Mouse (Mus musculus): ENCODE measurements around the gene Lag3. TPM values are rescaled to one million over a fixed set of nuclear protein-coding genes. Genes with fewer than 3 reads are reported as not detected.
A peak's percentile ranks its signal among the peaks of the same experiment; 100 is the strongest.
"Not testable (repeated sequence)": the region's sequence is repeated elsewhere in the genome, so short reads cannot be mapped to it uniquely, and the experiment has no call there.

Gene Lag3
- total RNA-seq, 2 experiments from 2014 or later: 1.0 to 1.3 TPM

DNA sequence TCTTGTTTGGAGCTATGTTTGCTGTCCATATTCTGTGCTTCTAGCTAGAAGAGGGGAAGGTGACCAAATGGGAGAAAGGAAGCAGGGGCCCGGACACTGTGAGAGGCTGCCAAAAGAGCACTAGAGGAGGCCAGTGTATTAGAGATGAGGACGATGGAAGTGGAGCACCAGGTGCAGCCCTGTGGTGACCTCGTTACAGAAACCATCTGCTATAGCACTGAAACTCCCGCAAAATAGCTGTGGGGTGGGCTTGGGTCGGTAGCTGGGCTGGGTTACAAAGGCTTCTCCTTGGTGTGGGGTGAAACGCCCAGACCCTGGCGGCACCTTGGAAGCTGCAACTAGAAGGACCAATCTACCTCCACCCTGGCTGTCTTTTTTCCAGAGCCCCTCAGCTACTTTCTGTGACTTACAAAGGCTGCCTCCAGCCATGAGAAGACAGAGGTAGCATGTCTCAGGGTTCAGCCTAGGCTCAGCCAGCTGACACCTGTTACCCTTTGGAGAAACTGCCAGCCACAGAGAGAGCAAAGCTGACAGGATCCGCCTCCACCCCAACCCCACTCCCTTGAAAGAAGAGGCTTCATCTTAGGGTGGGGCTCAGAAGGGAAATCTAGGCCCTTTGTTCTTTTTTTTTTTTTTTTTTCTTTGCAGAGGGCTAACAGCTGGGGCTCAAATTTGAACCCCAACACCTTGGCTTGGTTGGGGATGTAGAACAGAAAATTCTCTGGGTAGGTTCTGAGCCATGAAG is 11.3 kb downstream of the Lag3 start:
- DNase-seq: no peak

GRCm38 (mm10) chr6:124898359-124898758 is 13.1 kb downstream of the Lag3 start:
- DNase-seq: no peak

GRCm38 (mm10) chr6:124894113-124894512 is 17.4 kb downstream of the Lag3 start:
- not testable (repeated sequence) for DNase-seq

- no peak for DNase-seq
Observed at GRCm38 (mm10) chr6:124890997-124891396, 20.5 kb downstream of the Lag3 start.

DNA sequence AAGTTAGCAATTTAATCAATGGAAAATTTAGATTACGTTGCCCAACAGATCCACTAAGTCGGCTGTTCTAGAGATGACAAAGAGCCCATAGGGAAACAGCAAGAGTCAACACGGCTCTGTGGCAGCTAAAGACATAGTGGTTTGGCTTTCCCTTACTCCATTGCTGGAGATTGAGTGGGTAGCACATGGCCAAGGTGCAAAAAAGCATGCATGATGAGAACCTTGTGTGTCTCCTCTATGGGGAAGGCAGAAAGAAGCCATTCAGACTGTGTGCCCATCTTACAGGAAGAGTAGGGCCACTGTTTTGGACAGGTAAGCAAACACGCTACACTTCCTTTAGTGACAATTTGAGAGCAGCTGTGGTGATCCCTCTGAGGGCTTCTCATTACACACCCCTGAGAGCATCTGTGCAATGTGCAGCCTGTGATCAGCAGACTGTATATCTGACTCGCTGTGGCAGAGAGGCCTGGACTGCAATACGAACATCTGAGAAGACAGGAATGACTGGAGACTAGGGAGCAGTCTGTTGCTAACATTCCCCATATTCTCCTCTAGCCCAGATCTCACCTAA is 22.9 kb downstream of the Lag3 start:
- no peak for DNase-seq

GRCm38 (mm10) chr6:124887986-124888385 is 23.5 kb downstream of the Lag3 start, which contains the start of gene Cd4:
Gene Cd4 (minus strand): TSS chr6:124888221.
- no peak for DNase-seq

- no peak for DNase-seq
Observed at GRCm38 (mm10) chr6:124885956-124886381, 25.5 kb downstream of the Lag3 start.

- no peak for DNase-seq
Observed at GRCm38 (mm10) chr6:124884714-124885500, 26.6 kb downstream of the Lag3 start.

- DNase-seq: no peak
Observed at GRCm38 (mm10) chr6:124883351-124883750, 28.2 kb downstream of the Lag3 start.

GRCm38 (mm10) chr6:124881821-124882220 is 29.7 kb downstream of the Lag3 start:
- no peak for DNase-seq

- DNase-seq: no peak
Observed at GRCm38 (mm10) chr6:124879390-124879789, 32.1 kb downstream of the Lag3 start.

- DNase-seq: no peak
Observed at GRCm38 (mm10) chr6:124874348-124874747, 37.2 kb downstream of the Lag3 start.

- no peak for DNase-seq
Observed at GRCm38 (mm10) chr6:124866560-124866959, 44.9 kb downstream of the Lag3 start.

DNA sequence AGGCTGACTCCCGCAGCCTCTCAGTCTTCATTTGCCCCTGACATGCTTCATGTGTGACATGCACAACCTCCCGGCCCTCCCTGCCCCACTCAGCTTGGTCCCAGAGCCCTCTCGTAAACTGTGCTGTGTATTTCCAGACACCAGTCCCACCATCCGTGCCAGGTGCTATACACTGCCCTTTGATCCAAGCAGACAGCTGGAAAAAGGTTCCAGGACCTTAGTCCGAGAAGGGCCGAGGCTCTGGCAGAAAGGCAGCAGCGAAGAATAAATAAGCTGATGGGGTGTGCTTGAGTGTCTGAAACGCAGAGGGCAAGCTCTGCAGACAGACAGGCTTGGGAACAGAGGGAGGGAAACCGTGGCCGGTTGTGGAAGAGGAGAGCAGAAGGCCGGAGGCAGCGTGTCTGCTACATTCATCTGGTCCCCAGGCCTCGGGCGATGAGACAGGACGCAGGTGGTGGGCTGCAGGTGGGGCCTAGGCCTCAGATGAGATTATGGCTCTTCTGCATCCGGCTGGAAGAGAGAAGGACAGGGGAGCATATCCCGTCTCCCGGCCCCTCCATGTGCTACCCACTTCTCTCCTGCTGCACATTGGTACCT is 45.6 kb downstream of the Lag3 start:
- DNase-seq: no peak

- peak; percentile 72 to 79 for DNase-seq
Observed at GRCm38 (mm10) chr6:124863658-124864298, 47.7 kb downstream of the Lag3 start, which contains the start of gene Gpr162. Gene Gpr162 (minus strand): TSS chr6:124863983.

- no peak for DNase-seq
Observed at GRCm38 (mm10) chr6:124863125-124863657, 48.3 kb downstream of the Lag3 start.

DNA sequence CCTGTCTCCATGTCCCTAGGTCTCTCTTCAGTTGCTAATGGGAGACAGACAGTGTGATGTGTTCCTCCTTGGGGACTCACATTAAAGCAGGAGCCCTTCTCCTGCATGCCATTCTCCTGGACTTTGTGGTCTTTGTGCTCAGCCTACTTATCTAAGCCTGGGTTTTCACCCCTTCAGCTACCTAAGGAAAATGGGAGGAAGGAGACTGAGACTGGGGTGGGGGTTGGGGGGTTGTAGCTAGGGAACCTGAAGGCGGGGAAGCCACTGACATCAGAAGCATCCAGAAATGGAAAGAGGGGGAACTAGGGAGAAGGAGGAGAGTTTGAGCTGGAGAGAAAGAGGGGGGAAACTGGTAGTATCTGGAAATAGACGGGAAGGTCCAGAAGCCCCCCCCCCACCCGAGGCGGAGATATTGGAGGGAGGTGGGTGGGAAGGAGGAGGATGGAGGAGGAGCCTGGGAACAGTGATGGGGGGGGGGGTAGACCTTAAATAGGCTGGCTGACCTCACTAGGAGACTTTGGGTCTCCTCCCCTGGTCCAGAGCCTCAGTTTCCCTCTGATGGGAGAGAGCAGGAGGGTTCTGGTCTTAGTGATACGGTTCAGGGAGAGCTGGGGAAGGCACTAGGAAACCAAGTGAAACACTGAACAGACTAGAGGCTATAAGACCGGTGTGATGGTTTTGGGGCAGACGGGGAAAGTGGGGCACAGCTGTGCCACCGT is 48.9 kb downstream of the Lag3 start:
- DNase-seq: no peak

DNA sequence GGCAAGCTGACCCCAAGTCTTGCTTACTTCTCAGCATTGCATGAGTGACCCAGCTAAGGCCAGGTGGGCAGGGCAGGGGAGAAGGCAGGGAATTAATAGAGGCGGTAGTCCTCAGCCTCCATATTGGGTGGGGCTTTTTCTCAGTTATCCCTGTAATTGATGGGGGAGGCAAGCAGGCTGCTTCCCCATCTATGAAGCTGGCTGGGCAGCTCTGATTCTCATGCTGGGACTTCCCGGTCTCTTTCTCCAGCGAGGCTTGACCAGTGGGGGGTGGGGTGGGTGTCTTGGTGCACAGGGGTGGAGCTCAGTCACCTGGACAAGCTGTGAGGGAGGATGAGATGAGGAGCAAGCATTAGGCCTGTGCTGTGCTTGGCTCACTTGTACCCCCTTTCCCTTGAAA is 49.7 kb downstream of the Lag3 start:
- DNase-seq: no peak

DNA sequence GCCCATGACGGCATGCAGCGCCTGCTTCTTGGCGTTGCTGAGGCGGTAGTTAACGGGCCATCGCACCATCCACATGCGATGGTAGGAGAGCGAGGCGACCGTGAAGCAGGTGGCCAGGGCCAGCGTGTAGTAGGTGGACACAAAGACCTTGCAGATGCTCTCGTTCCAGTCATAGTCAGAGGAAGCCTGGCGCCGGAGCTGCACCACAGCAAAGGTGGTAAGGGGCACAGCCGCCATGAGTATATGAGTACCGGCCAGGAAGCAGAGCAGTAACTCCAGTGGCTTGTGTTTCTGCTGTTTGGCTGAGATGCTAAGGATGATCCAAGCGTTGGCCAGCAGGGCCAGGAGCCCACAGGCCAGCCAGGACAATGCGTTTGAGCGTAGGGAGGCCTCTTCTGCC is 50.2 kb downstream of the Lag3 start:
- no peak for DNase-seq

DNA sequence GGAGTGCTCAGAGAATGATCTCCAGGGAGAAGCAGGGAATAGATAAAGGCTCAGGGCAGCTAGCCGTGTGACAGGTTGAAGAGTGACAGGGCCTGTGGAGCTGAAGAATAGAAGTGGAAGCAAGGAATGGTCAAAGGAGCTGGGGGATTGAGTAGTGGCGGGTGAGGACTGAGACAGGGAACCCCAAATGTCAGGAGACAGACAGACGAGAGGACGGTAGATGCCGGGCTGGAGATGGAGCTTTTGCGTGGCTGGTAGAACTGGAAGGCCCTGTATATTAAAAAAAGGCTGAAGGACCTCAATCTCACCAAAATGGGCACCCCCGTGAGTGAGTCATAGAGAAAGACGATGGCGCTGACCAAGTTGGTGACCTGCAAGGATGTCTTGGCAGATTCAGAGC is 51.0 kb downstream of the Lag3 start:
- DNase-seq: no peak

DNA sequence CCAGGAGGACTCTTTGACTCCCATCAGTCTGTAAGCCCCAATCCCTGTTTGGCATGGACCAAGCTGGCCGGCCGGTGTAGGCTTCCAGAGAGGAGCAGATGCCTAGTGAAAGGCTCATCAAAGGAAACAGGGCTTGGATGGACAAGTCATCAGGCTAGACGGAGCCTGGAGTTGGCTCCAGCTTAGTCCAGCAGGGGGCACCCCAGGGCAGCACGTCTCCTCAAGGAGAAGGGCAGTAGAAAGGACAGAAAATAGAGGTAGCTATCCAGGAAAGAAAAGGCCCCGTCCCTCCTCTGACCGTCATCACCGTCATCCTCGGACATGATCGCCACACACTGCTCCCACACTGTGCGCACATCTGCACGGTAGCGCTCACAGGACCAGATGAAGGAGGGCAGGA is 51.8 kb downstream of the Lag3 start:
- DNase-seq: peak; percentile 91 to 95

Measured in adrenal gland, postnatal 36 days (tissue).